Mouse (Mus musculus) hindbrain, embryonic 12.5 days (tissue): ENCODE results near the gene Rdh9. TPM values are rescaled to one million over a fixed set of nuclear protein-coding genes. Genes with fewer than 3 reads are reported as not detected.
"Not testable (repeated sequence)": the region's sequence is repeated elsewhere in the genome, so short reads cannot be mapped to it uniquely, and the experiment has no call there.

Experiments
- ATAC-seq: fragments of 200-750 bp; cut with Nextera tagmentation; 2 replicates; pipeline ENCODE4 v1.8.0; 2017; ENCODE audit warnings: moderate TSS enrichment; ENCODE audit not compliant: low FRiP score
- H3K27ac ChIP-seq: fragments of 300-500 bp; sonication (generic); 2 replicates; pipeline ENCODE4 v1.5.1; 2016; ENCODE audit warnings: mild to moderate bottlenecking
- H3K27me3 ChIP-seq: fragments of 300-500 bp; sonication (generic); 2 replicates; pipeline ENCODE4 v1.6.1; 2016; ENCODE audit warnings: mild to moderate bottlenecking
- H3K36me3 ChIP-seq: fragments of 300-500 bp; sonication (generic); 2 replicates; pipeline ENCODE4 v1.6.1; 2016; ENCODE audit warnings: mild to moderate bottlenecking
- H3K4me1 ChIP-seq: fragments of 300-500 bp; sonication (generic); 2 replicates; pipeline ENCODE4 v1.6.1; 2016
- H3K4me2 ChIP-seq: fragments of 300-500 bp; sonication (generic); replicated peaks from 2 replicates; pipeline ENCODE4 v1.6.1; 2016; ENCODE audit warnings: mild to moderate bottlenecking
- H3K4me3 ChIP-seq: fragments of 300-500 bp; sonication (generic); 2 replicates; pipeline ENCODE4 v1.5.1; 2016; ENCODE audit warnings: mild to moderate bottlenecking
- H3K9ac ChIP-seq: fragments of 300-500 bp; sonication (generic); 2 replicates; pipeline ENCODE4 v1.6.1; 2016; ENCODE audit warnings: mild to moderate bottlenecking, moderate library complexity
- H3K9me3 ChIP-seq: fragments of 300-500 bp; sonication (generic); replicated peaks from 2 replicates; pipeline ENCODE4 v1.6.1; 2016; ENCODE audit warnings: mild to moderate bottlenecking
- WGBS: fragments of 180-500 bp; shearing (Covaris S2); methylation state at CpG from one replicate; pipeline ENCODE4 v1.1.7; 2016; 5-methylcytosine and 5-hydroxymethylcytosine counted together
- polyA plus RNA-seq: library from polyadenylated mRNA; unstranded; fragments of >200 nt; fragmentation: Nextera tagmentation; extraction: Ambion mirVana; gene quantifications from 2 replicates; pipeline ENCODE4 v1.2.1, GENCODE M21; 2016

The Rdh9 gene
- polyA plus RNA-seq, 1 experiment from 2014 or later: 0.08 TPM

DNA sequence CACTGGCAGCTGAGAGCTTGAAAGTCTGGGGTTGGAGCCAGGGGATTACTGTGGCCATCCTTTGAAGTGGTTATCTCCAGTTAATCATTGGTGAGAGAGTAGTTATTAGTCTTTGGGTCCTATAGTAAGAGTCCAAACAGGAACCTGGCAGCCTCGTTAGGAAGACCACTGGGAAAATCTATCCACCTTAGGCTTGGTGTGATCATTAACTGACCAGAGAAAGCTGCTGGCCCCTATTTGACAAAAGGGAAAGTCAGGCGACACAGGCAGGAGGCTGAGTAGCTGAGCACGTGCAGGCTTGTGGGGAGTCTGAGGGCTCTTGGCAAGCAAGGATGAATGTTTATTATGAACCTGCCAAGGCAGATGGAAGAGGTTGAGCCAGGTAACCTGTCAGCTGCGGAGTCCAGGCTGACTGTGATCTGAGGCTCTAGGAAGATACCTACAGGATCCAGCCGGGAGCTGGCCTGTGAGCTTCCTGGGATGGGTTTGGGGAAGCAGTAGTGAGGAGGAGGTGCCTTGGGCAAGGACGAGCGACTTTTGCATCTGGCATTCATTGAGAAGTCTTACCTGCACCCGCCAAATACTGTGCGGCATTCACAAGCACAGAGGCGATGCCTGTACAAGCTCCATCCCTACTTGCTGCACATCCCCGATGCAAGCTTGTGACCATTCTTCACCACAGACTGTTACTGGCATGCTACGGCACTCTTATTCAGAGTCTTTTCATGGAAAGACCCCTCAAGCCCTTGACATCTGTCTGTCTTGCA lies 12.1 kb upstream of the Rdh9 start:
- no peaks in the 10 kb centered on the region for H3K9me3 ChIP-seq
- H3K9ac ChIP-seq: no peak overlapping the region
- no peak overlapping the region for H3K27ac ChIP-seq
- ATAC-seq: no peak
- no peaks in the 10 kb centered on the region for H3K36me3 ChIP-seq
- 61% methylated on average over 12 of the region's 12 CpGs for WGBS
- H3K4me1 ChIP-seq: no peaks in the 10 kb centered on the region
- no peak overlapping the region for H3K4me2 ChIP-seq
- H3K27me3 ChIP-seq: no peaks in the 10 kb centered on the region
- H3K4me3 ChIP-seq: no peak overlapping the region

DNA sequence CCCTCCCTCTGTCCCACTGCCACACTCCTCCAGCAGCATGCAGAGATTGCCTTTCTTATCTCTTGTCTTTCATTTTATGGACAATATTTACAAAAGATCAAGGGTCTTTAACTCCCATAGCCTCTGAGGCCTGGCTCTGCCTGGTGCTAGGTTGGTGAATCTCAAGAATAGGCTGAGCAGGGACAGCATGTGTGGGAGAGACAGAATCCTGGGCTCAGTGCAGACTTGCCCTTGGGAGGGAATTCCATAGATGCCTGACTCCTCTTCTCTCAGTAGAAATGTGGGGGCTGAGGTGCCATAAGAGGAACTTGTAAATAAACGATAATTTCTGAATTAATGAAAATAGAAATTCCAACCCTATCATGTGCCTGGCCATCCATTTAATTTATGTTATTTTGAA lies 9.6 kb upstream of the Rdh9 start:
- H3K9me3 ChIP-seq: no peaks in the 10 kb centered on the region
- H3K27me3 ChIP-seq: no peaks in the 10 kb centered on the region
- H3K4me3 ChIP-seq: no peak overlapping the region
- no peak overlapping the region for H3K27ac ChIP-seq
- H3K36me3 ChIP-seq: no peaks in the 10 kb centered on the region
- no peak overlapping the region for H3K4me2 ChIP-seq
- 86% methylated on average over 1 of the region's 1 CpGs for WGBS
- no peak overlapping the region for H3K9ac ChIP-seq
- ATAC-seq: no peak
- H3K4me1 ChIP-seq: no peaks in the 10 kb centered on the region

DNA sequence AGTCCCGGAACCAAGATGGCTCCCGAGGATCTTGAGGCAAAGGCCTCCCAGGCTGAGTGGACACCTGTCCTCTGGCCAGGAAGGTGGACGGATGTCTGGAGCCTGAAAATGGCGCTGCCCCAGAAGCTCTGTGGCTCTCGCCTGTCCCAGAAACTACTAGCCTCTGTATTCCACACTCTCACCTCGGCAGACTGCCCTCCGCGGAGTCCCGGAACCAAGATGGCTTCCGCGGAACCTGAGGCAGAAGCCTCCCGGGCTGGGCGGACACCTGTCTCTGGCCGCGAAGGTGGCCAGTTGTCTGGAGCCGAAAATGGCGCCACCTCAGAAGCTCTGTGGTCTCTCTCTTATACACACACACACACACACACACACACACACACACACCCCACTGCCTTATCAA lies 6.1 kb downstream of the Rdh9 start:
- not testable (repeated sequence) for H3K36me3 ChIP-seq, H3K4me2 ChIP-seq, H3K27me3 ChIP-seq, ATAC-seq, H3K9me3 ChIP-seq, H3K4me3 ChIP-seq, H3K9ac ChIP-seq, H3K4me1 ChIP-seq, H3K27ac ChIP-seq
- 95% methylated on average over 17 of the region's 17 CpGs for WGBS

DNA sequence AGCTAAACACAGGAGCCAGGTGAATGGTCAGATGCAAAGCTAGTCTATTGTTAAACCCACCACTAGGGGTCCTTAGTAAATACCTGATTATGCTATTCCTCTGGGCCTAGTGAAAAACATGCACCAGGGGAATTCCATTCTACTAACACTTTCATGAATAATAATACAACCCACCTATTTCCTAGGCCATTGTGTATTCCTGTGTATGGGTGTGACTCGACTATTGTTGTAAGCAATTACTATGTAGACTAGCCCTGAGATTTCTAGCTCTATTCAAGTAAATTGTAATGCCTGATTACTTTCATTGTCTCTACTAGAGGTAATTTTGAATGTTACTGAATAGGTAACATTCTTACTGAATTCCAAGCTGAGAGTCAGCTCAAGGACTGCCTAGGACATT lies 9.2 kb downstream of the Rdh9 start:
- H3K4me1 ChIP-seq, H3K36me3 ChIP-seq, H3K9ac ChIP-seq, H3K4me2 ChIP-seq, H3K27me3 ChIP-seq, H3K27ac ChIP-seq, H3K4me3 ChIP-seq, H3K9me3 ChIP-seq, ATAC-seq: not testable (repeated sequence)
- WGBS: 80% methylated on average over 1 of the region's 1 CpGs

- no peak overlapping the region for H3K27ac ChIP-seq
Measured at GRCm38 (mm10) chr10:127799295-127799694, 23.1 kb downstream of the Rdh9 start.

GRCm38 (mm10) chr10:127800891-127801290 lies 24.7 kb downstream of the Rdh9 start, which contains the start of gene Rdh16:
Gene Rdh16 (plus strand): TSS chr10:127801152.
- Histone ChIP-seq H3K9me3 (no peaks in the 10 kb centered on the region), H3K27me3 (no peaks in the 10 kb centered on the region), H3K4me3 (no peak within 1 kb of the TSS), H3K4me2 (no peak within 1 kb of the TSS), H3K36me3 (no peaks in the 10 kb centered on the region), H3K9ac (no peak within 1 kb of the TSS), H3K4me1 (no peaks in the 10 kb centered on the region), H3K27ac (no peak within 1 kb of the TSS)
- 92% methylated on average over 6 of the region's 6 CpGs for WGBS
- ATAC-seq: no peak

More at GRCm38 (mm10) chr10:127799295-127799694, 23.1 kb downstream of the Rdh9 start:
- H3K4me2 ChIP-seq: no peak overlapping the region
- no peak for ATAC-seq
- H3K36me3 ChIP-seq: no peaks in the 10 kb centered on the region
- 65% methylated on average over 1 of the region's 1 CpGs for WGBS
- H3K9me3 ChIP-seq: no peaks in the 10 kb centered on the region
- H3K9ac ChIP-seq: no peak overlapping the region
- no peak overlapping the region for H3K4me3 ChIP-seq
- no peaks in the 10 kb centered on the region for H3K4me1 ChIP-seq
- H3K27me3 ChIP-seq: no peaks in the 10 kb centered on the region

GRCm38 (mm10) chr10:127801612-127802011 lies 25.4 kb downstream of the Rdh9 start:
- Histone ChIP-seq H3K27me3 (no peaks in the 10 kb centered on the region), H3K9me3 (no peaks in the 10 kb centered on the region), H3K4me1 (no peaks in the 10 kb centered on the region), H3K4me2 (no peak overlapping the region), H3K4me3 (no peak overlapping the region), H3K9ac (no peak overlapping the region), H3K27ac (no peak overlapping the region), H3K36me3 (no peaks in the 10 kb centered on the region)
- 91% methylated on average over 2 of the region's 2 CpGs for WGBS
- no peak for ATAC-seq

DNA sequence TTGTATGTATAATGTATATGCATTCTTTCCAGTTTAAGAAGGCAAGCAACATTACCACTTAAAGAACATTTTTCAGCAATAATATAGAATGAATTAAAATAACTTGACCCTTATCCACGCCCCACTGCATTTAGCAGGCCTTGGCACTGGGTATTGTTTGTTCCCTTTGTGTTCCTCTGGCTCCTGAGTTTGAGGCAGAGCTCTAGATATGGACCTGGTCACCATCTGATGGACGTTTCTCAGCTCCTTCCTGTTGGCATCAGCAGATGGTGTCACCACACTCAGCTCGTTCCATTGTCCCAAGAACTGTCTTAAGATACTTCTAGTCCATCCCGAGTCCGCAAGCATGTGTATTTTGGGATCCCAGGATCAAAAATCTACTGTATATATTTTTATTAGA lies 26.1 kb downstream of the Rdh9 start:
- Histone ChIP-seq H3K4me1 (no peaks in the 10 kb centered on the region), H3K4me2 (no peak overlapping the region), H3K4me3 (no peak overlapping the region), H3K9ac (no peak overlapping the region), H3K27ac (no peak overlapping the region), H3K27me3 (no peaks in the 10 kb centered on the region), H3K9me3 (no peaks in the 10 kb centered on the region), H3K36me3 (no peaks in the 10 kb centered on the region)
- no peak for ATAC-seq
- 80% methylated on average over 5 of the region's 5 CpGs for WGBS

- ATAC-seq: no peak
- WGBS: 58% methylated on average over 7 of the region's 7 CpGs
- no peaks in the 10 kb centered on the region for H3K27me3 ChIP-seq
- H3K4me1 ChIP-seq: no peaks in the 10 kb centered on the region
- H3K9me3 ChIP-seq: no peaks in the 10 kb centered on the region
- H3K36me3 ChIP-seq: no peaks in the 10 kb centered on the region
- H3K27ac ChIP-seq: no peak overlapping the region
- no peak overlapping the region for H3K4me3 ChIP-seq
- no peak overlapping the region for H3K4me2 ChIP-seq
- H3K9ac ChIP-seq: no peak overlapping the region
Measured at GRCm38 (mm10) chr10:127804416-127804815, 28.2 kb downstream of the Rdh9 start.

GRCm38 (mm10) chr10:127815888-127816287 lies 39.7 kb downstream of the Rdh9 start:
- no peak overlapping the region for H3K27ac ChIP-seq
- no peak for ATAC-seq
- no peaks in the 10 kb centered on the region for H3K36me3 ChIP-seq
- no peaks in the 10 kb centered on the region for H3K27me3 ChIP-seq
- H3K4me3 ChIP-seq: no peak overlapping the region
- H3K9ac ChIP-seq: no peak overlapping the region
- no peaks in the 10 kb centered on the region for H3K4me1 ChIP-seq
- no peak overlapping the region for H3K4me2 ChIP-seq
- peaks cover 6% of the 10 kb centered on the region; the same call in 1 of the 2 replicates for H3K9me3 ChIP-seq

GRCm38 (mm10) chr10:127817268-127817910 lies 41.2 kb downstream of the Rdh9 start:
- H3K27ac ChIP-seq, H3K4me2 ChIP-seq, H3K9ac ChIP-seq, H3K4me1 ChIP-seq, H3K27me3 ChIP-seq, ATAC-seq, H3K4me3 ChIP-seq, H3K9me3 ChIP-seq, H3K36me3 ChIP-seq: not testable (repeated sequence)
- WGBS: 79% methylated on average over 4 of the region's 4 CpGs

DNA sequence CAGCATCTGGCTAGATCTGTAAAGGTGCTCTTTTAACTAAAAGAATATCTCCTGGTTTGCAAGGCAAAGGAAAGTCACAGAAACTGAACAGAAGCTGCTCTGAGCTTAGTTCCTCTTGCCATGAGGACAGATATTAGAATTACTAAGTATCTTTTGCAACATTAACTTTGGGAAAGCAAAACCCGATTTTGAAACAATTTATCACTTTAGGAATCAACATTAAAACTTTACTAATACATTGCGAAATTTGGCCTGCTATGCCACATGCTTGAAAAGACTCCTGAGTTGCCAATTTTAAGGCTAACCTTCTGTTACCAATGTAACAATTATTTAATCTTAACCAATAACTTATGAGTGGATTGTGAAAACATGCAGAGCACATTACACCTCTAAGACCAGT lies 45.6 kb downstream of the Rdh9 start:
- not testable (repeated sequence) for H3K9me3 ChIP-seq, H3K9ac ChIP-seq, H3K4me2 ChIP-seq, H3K4me3 ChIP-seq, ATAC-seq, H3K36me3 ChIP-seq, H3K27ac ChIP-seq, H3K27me3 ChIP-seq, H3K4me1 ChIP-seq
- 85% methylated on average over 2 of the region's 2 CpGs for WGBS

DNA sequence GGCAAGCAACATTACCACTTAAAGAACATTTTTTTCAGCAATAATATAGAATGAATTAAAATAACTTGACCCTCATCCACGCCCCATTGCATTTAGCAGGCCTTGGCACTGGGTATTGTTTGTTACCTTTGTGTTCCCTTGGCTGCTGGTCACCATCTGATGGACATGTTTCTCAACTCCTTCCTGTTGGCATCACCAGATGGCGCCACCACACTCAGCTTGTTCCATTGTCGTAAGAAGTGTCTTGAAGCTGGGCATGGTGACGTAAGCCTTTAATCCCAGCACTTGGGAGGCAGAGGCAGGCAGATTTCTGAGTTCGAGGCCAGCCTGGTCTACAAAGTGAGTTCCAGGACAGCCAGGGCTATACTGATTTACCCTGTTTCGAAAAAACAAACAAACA lies 49.2 kb downstream of the Rdh9 start:
- no peaks in the 10 kb centered on the region for H3K36me3 ChIP-seq
- H3K27me3 ChIP-seq: no peaks in the 10 kb centered on the region
- WGBS: 82% methylated on average over 6 of the region's 6 CpGs
- peaks cover 3% of the 10 kb centered on the region; the same call in 1 of the 2 replicates for H3K9me3 ChIP-seq
- no peak overlapping the region for H3K27ac ChIP-seq
- H3K4me3 ChIP-seq: no peak overlapping the region
- H3K4me2 ChIP-seq: no peak overlapping the region
- no peaks in the 10 kb centered on the region for H3K4me1 ChIP-seq
- ATAC-seq: no peak
- no peak overlapping the region for H3K9ac ChIP-seq
